Mouse (Mus musculus) embryo, embryonic 11 days (tissue): ENCODE measurements at regions not wholly inside any gene's neighbourhood (a gene's known extent, or its start where the extent isn't known, plus 50 kb on each side); places are given as distances from the start of the nearest gene placed in this dataset.

Experiments used
- DNase-seq: peaks from one replicate; pipeline ENCODE4 v3.0.0-alpha.2; 2015

DNA sequence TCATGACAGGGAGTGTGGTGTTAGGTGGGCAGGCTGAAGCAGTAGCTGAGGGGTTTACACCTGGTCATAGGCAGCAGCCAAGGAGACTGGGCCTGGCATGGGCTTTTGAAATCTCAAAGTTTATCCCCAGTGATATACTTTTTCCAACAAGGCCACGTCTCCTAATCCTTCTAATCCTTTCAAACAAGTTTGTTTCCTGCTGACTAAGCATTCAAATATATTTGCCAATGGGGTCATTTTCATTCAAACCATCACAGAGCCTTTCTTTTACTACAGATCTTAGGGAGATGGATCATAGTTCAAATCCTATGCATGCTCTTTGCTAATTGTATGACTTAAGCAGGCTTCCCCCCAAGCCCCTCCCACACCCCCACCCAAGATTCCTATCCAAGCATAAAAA lies 93.0 kb upstream of the Eef1e1 start:
- no peak for DNase-seq

DNA sequence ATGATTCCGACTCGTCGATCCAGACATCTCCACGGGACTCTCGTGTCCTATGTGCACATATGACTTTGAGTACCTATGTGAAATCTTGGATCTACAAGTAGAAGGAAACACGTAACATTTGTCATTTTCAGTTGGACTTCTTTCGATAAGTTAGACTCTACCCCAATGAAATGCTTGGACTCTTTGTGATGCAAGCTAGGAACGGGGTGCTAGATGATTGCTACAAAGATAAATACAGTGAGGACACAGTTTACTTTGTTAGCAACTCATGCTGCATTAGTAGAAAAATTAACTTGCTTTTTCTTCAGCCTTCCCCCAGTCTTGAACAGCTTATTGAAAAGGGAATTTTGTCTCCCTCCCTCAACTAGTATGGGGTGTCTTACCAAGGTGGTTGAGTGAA lies 81.2 kb upstream of the Eef1e1 start:
- no peak for DNase-seq

DNA sequence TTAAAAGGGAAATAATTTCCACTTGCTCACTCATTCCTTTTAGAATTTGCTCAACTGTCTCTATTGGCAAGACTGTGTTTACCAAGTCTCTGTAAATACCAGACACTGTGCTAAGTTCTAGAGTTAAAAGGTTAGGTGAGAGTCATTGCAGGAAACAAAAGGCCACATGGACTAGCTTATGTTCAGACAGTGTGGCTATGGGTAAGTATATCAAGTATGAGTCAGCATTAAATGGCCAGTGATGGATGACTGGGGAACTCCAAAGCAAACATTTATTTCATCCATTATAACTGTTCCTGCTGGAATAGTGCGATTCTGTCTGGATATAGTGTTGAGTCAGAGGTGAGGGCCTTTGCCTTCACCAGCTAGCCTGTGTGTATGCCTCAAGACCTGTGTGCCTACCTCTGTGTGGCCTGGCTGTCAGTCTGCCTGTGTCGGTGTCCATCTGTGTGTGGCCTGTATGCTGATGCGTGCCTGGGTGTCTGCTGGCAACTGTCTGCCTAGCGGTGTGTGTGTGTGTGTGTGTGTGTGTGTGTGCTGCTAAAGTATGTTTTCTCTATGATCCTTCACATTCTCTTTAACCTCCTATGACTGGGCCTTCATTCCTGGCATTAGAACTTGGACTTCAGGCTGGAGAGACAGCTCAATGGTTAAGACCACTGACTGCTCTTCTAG lies 77.6 kb upstream of the Eef1e1 start:
- no peak for DNase-seq

DNA sequence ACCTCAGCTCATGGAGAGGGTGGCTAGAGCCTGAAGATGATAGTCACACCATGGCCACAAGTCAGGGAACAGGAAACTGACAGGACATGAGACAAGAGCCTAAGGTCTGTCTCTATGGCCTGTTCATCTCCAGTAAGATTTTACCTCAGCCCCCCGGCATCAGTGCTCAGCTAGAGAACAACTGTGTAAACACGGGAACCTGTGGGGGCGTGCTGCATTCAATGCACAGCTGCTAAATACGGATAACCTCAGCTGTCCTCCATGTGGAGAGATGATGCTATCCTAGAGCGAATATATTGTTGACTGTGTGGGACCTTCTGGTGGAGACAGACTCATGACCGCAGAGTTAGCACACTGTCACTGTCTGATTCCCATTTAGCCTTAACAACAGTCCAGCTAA lies 76.4 kb upstream of the Eef1e1 start:
- DNase-seq: no peak

DNA sequence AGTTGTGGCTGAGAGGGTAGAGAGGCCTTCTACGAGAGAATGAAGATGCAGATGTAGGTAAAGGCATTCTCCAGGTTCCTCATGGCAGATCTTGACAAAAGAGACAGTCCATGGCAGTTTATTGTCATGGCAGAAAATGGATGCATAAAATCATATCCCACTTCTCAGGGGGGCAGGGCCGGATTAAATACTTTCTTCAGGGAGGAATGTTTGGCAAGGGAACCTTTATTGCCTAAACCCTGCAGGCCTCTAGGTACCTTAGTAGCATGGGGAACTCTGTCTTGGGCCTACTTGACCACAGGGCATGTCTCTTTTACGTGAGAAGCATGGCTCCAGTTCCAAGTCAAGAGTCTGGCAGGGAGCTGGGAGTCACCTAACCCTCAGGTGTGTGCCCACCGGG lies 74.4 kb upstream of the Eef1e1 start:
- DNase-seq: no peak

DNA sequence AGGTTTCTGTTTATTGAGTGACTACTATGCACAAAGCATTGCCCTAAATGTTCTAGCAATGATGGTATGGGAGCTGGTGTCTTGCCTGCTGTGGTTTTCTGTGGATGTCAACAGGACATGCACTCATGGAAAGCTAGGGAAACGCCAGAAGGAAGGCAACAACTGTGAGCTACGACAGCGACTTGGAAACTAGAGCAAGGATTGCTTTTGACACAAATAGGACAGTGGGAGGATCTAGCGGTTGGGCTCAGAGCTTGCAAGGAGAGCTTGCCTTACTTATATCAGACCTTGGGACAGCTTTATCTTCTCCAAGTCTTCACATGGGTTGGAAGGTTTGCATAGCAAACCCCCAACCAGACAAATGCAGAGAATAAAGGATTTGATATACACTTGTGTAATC lies 66.6 kb upstream of the Eef1e1 start:
- no peak for DNase-seq

DNA sequence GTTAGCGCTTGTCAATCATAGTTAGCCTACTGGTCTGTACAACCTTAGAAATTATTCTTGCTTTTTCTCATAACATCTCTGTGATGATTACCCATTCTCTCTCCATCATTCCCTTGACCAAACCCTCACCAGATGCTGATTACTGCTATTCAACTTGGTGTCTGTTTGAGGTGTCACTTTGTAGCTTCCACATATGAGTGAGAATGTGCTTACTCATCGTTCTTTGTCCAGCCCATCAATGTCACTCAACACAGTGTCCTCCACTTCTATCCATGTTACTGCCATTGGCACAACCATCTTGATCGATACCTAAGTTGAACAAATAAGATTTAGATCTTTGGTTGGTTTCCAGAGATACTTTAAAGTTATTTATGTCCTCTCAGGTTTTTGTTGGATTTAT lies 62.3 kb upstream of the Eef1e1 start:
- no peak for DNase-seq

DNA sequence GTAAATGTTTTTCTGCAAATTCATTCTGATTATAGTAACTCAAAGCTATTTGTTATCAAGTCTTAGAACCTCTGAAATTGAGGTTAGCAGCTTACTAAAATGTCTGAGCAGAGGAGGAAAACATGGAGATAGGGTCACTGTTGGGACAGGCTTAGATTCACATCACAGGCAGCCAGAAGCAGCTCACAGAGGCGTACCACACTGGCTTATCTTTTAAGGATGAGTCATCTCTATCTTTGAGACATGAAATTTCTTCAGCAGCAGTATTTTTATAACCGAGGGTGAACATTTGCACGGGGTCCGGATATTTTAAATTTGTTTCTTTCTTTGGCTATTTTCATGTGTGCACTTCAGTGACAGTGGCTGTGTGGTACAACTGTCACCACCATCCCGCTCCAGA lies 56.0 kb upstream of the Eef1e1 start:
- no peak for DNase-seq
